ENCODE assay signal across 14 mouse cellular contexts in genomic region chr4:141372426-141372825, GRCm38 (mm10). TPM values are rescaled to one million over a fixed set of nuclear protein-coding genes. Genes with fewer than 3 reads are reported as not detected.
"Had no signal": no experiment of that assay in that cellular context is flagged by ENCODE, and none has a peak within 500 bp of the region (broad histone marks: within the 10 kb centered on the region; RNA-seq: fewer than 3 reads in every experiment).

No protein-coding gene starts in this region.

- DNase-seq: liver, postnatal 0 days; lung, adult 2 months; lung, postnatal 14 days; lung, postnatal 36 days; right cerebral cortex, postnatal 14 days; right cerebral cortex, postnatal 4 days; spleen, adult 18-20 months; thymus, adult 18-20 months; thymus, postnatal 14 days; thymus, postnatal 36 days had no signal

RNA-seq across cellular contexts. Expression of gene Fam131c, which starts 4.4 kb away (rescaled TPM):
- total RNA-seq: megakaryocyte progenitor cell, adult 5-6 weeks; monocyte, adult 5-6 weeks; neutrophil, adult 5-6 weeks had no signal

RNA-seq across cellular contexts. Expression of gene Clcnka, which starts 26.1 kb away (rescaled TPM):
- total RNA-seq: megakaryocyte progenitor cell, adult 5-6 weeks; midbrain, postnatal 0 days; monocyte, adult 5-6 weeks; neutrophil, adult 5-6 weeks had no signal

RNA-seq across cellular contexts. Expression of gene Clcnkb, which starts 43.4 kb away (rescaled TPM):
- total RNA-seq: megakaryocyte progenitor cell, adult 5-6 weeks; midbrain, postnatal 0 days; monocyte, adult 5-6 weeks; neutrophil, adult 5-6 weeks had no signal

RNA-seq across cellular contexts. Expression of gene Hspb7, which starts 48.2 kb away (rescaled TPM):
- total RNA-seq: megakaryocyte progenitor cell, adult 5-6 weeks; monocyte, adult 5-6 weeks; neutrophil, adult 5-6 weeks had no signal
